Mouse (Mus musculus) spleen, postnatal 36 days (tissue): ENCODE data around the gene Prpf4.

ENCODE experiments used
- DNase-seq, 2 experiments: peaks; one replicate each; pipeline ENCODE4 v3.0.0; 2022; ENCODE audit warnings: low spot score in 2 of 2, mixed read lengths in 1 of 2

Prpf4 gene

DNA sequence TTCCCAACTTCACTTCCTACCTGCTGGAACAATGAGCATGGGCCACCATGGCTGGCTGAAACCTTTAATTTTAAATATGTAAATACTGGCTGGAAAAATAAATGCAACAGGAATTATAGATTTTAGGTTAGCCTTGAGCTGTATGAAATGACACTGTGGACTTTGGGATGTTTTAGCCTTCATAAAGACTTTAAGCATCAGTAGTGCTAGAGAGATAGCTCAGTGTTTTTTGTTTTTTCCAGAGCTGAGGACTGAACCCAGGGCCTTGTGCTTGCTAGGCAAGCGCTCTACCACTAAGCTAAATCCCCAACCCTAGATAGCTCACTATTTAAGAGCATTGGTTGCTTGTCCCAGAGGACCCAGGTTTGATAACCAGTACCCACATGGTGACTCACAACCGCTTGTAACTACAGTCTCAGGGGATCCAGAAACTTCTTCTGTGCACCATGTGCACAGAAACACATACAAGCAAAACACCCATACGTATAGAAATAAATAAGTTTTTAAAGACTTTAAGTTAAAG lies 28.7 kb downstream of the Prpf4 start:
- no peak for DNase-seq

DNA sequence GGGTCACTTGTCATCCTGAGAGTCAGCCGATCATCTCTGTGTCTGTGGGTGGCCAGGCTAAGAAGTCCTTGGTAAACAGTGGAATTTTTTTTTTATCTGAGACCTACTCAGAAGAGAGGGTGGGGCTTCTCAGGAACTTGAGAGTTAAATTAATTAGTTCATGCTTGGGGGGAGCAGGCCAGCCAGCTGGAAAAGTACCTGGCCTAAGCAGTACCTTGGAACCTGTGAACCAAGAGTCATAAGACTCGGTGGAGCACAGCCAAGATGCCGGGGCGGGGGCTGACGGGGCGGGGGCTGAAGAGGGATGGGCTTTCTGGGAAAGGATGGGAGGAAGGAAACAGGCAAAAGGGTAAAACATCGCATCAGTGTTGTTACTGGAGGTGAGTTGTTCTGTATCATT lies 29.3 kb downstream of the Prpf4 start:
- no peak for DNase-seq

DNA sequence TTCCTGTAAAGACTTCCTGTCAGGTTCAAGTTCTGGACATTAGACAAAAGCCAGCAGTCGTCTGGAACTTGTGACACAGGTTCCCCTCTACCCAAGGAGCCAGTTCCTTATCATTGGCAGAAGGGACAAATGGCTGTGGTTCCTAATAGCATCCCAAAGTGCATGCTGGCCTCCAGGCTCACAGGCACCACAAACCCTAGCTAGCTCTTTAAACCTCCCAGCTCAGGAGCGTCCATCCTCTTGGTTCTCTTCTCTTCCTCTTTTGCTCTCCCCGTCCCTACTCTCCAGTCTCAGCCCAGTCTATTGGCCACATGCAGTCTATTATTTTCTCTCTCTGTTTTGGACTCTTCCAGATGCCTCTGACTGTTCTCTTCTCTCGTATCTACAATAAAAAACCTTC lies 31.2 kb downstream of the Prpf4 start:
- no peak for DNase-seq

DNA sequence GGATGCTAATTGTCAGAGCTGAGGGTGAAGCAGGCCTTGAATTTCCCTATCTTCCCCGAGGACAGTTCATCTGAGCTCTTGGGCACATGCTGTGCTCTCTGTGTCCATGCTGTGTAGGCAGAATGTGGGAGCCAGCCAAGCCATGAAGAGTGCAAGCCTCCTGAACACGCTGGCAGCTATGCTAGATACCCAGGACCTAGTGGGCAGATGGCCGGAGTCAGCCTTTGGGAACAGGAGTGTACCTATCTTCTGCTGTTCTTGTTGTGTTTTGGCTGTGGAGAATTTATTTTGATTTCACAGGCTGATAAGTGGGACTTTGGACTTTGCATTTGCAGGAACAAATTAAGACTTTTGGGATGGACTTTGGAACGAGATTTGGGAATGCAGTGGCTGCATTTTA lies 31.9 kb downstream of the Prpf4 start:
- DNase-seq: no peak

DNA sequence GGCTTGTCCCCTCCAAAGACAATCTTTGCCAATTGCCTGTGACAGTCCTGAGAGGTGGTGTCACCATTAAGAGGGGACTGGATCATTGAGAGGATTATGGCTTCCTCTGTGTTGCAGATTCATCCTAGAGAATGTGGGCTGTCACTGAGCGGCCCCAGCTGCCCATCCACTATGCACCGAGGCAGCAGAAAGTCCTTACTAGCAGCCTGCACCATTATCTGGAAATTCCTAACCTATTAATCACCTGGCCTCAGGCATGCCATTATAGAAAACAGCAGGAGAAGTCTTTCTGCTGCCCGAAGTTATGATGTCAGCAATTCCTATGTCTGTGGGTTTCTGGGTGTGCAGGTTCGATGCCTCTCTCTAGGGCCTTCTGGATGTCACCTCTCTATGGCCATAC lies 32.4 kb downstream of the Prpf4 start:
- DNase-seq: no peak

DNA sequence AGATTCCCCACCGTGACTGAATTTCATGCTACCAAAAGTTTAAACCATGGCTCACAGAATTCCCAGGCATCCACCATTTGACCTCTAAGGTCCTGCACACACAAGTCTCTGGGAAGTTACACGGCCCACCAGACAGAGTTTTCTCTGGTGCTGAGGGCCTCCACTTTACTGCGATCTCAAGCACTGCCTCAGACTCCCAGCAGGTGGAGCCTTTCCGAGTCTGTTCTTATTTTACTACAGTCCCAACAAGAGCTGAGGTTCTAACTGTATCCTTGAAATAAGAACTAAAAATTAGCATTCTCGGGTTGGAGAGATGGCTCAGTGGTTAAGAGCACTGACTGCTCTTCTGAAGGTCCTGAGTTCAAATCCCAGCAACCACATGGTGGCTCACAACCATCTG lies 46.4 kb downstream of the Prpf4 start:
- DNase-seq: peak in 1 of 2 experiments; percentile 12

DNA sequence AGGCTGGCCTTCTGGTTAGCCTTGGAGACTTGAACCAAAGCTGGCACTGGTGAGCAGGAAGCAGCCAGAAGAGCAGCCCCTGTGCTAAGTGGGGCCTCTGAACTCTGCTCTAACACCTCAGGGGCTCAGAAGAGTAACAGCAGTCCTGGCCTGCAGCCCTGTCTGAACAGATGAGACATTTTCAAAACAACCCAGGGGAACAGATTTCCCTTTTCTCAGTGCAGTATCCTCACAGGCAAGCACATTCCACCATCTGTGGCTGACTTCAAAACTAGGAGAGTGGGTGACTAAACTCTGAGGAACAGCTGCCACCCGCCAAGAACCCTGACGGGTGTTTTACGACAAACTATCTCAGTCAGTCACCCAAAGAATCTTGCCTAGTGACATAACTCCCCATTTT lies 50.5 kb downstream of the Prpf4 start:
- no peak for DNase-seq

DNA sequence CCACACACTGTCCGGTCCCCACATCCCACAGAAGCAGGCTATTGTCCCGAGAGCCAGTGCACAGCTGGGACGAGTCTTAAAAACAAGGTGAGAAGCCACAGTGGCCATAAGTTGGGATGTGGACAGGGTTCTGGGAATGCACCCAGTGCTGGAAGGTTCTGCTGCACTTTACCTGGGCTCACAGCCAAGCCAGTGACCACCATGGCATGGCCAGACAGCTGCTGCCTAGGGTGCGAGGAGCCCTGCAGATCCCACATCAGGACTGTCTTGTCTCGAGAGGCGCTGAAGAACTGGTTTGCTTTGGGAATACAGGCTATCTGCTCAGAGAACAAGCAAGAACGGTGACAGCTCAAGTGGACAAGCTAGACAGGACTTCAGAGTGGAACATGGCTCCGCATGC lies 51.8 kb downstream of the Prpf4 start:
- DNase-seq: no peak

DNA sequence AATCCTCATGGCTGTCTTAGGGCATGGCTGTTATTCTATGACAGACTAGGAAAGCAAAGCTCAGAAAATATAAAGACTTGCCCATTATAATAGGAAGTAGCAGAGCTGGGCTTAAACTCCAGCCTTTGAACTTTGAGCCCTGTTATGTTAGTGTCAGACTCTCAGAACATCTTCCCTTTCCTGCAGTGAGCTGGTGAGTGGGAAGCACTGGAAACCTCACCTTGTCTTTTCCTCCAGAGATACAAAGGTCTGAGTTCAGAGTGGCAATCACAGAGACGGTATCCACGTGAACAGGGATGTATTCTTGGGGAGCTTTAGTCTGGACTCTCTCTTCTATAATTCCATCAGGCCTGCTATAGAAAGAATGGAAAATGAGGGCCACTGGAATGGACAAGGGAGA lies 54.5 kb downstream of the Prpf4 start:
- DNase-seq: no peak

DNA sequence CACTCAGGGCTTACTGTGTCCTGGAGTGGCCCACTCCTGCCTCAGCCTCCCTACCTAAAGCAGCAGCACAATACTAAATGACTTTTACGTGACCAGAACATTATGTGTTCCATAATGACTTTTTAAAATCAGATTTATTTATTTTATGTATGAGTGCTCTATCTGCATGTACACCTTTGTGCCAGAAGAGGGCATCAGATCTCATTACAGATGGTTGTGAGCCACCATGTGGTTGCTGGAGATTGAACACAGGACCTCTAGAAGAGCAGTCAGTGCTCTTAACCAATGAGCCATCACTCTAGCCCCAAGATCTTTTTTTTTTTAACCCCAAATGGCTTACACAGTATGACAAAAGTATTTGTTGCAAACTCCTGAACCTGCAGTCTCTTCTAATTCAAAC lies 59.6 kb downstream of the Prpf4 start:
- no peak for DNase-seq

DNA sequence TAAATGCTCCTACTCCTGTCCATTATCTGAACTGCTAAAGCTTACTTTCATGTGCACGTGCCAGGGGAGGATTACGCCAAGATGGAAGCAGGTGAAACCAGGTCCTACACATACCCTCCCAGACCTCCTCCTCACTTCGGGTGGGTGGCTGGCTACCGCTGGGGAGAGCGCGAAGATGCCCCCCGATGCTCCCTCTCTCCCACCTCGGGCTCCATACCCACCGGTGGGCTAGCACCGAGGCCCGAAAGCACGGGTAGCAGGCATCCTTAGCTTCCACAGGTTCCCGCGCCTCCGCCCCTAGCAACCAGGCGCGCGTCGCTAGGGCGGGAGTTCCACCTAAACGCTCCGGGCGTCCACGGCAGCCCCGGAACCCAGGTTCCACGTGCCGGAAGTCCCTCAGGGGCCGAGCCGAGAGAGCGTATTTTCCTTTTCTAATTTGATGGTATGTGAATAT lies 62.0 kb downstream of the Prpf4 start, which contains the start of gene Wdr31:
Wdr31 (minus strand) TSS at position 299 of the 454 bp plus-strand sequence.
- peak; percentile 56 to 66 for DNase-seq

DNA sequence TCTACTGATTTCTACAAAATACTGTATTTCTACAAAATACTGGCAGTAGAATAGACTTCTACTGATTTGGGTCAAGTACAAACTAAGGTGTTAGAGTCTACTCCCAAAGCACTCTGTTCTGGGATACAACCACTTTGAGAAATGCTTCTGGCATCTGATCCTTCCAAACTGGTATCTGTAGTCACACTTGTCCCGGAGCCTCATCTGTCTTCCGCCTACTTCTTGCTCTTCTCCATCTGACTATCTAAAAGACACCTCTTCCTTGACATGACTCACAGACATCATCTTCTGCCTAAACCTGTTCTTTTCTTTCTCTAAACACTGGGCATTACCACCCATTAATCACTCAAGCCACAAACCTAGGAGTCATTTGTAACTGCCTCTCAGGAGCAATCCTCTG lies 63.5 kb downstream of the Prpf4 start:
- no peak for DNase-seq

DNA sequence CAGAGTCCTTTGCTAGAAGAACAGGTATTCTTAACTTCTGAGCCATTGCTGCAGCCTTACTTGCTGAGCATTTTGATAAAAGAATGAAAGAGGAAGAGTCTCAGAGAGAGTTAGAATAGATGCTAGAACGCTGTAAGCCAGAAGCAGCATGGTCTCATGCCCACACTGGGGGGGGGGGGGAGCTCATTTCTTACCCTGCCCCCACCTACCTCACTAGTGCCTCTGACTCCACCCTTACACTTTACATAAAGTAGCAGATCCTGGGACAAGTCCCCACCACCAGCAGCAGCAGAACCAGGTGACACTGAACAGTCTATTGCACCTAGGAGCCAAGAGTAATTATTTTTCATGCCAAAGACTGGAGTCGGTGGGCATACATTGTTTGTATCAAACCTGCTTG lies 66.5 kb downstream of the Prpf4 start:
- DNase-seq: no peak

DNA sequence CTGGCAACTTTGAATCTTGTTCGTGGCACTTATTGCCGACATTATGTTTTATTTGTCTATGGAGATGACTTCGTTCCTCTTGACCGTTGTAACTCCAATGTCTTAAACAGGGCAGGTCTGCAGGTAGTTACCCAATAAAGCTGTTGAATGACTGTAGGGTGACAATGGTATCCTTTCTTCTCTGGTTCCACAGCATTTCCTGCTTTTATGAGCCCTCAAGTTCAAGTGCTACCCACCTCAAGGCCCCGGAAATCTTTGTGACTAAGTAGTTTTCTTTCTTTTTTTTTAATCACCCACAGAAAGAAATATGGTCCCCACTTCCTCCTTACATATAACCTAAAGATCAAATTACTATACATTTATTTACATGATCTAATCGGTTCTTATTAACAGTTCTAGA lies 67.2 kb downstream of the Prpf4 start:
- DNase-seq: no peak
